Mouse (Mus musculus): ENCODE measurements around the gene Dnmt3l.

- TF ChIP-seq CTCF (conservative IDR thresholded peaks at IDR 0.05; ENCODE audit: low read length) (no peak), NANOG (IDR thresholded peaks at IDR 0.05; ENCODE audit: borderline replicate concordance, low read length) (no peak)
These were observed 26.3 kb upstream of the Dnmt3l start for GRCm38 (mm10) chr10:78015489-78015888.
